In genomic region chr15:74214611-74215010, GRCm38 (mm10) we compare ENCODE assay signal across 19 mouse cellular contexts.
DNase-seq lines count a peak whose midpoint lies in the region; ATAC-seq and TF ChIP-seq lines count a peak whose summit lies in the region.
"Had no signal": no experiment of that assay in that cellular context is flagged by ENCODE, and none has a peak within 500 bp of the region (broad histone marks: within the 10 kb centered on the region; RNA-seq: fewer than 3 reads in every experiment).

No protein-coding gene starts in this region.

- TF ChIP-seq POLR2A in brain, embryonic 14.5 days (IDR thresholded peaks at IDR 0.05; ENCODE audit: borderline replicate concordance, extremely low read depth, insufficient read depth, insufficient read length, poor library complexity, severe bottlenecking): no peak

- no peak for TF ChIP-seq CTCF in brain, embryonic 14.5 days (IDR thresholded peaks at IDR 0.05; ENCODE audit: borderline replicate concordance, extremely low read depth, insufficient read depth, insufficient read length)

- ATAC-seq in erythroblast, adult 5-6 weeks (replicated peaks; ENCODE audit: low FRiP score, poor library complexity, severe bottlenecking): no peak
- ATAC-seq: forebrain, embryonic 14.5 days; inflammation-experienced regulatory T-cells, adult 6 months; midbrain, embryonic 13.5 days had no signal

- DNase-seq in heart, adult 11 months: peak; percentile 83
- no peak for DNase-seq in heart, adult 8-10 months (ENCODE audit: low spot score)
- peak; percentile 52 for DNase-seq in 3T3-L1 (ENCODE audit: low read depth, low spot score)
- peak; percentile 20 for DNase-seq in ES-CJ7 (ENCODE audit: low read depth, low spot score)
- peak; percentile 51 for DNase-seq in brain, embryonic 14.5 days (ENCODE audit: low read depth)
- no peak for DNase-seq in layer of hippocampus, postnatal 25 days (ENCODE audit: extremely low spot score in 1 of 2, low spot score in 1 of 2)
- DNase-seq: adrenal gland, postnatal 14 days; cerebellum, adult 11-12 months; gastrocnemius, postnatal 25 days; heart, adult 2 months; kidney, adult 8-10 months; kidney, postnatal 10 days; lung, adult 18-20 months; lung, postnatal 10 days; thymus, postnatal 14 days had no signal

Comparison
In these comparisons a context has a peak if more than half of its experiments do, and no peak if none do; other contexts are left out.
1. DNase-seq: peak in heart, adult 11 months (single experiment), 3T3-L1 (single experiment), ES-CJ7 (single experiment) and brain, embryonic 14.5 days (single experiment); none in heart, adult 8-10 months (single experiment) and layer of hippocampus, postnatal 25 days (0 of 2).